Mouse (Mus musculus) telencephalon, adult 2 months (tissue): ENCODE results near the gene Ugt1a5.
"Not testable (repeated sequence)": the region's sequence is repeated elsewhere in the genome, so short reads cannot be mapped to it uniquely, and the experiment has no call there.

Experiments used
- DNase-seq: peaks from one replicate; pipeline ENCODE4 v3.0.0-alpha.2; 2011; ENCODE audit warnings: low read depth, low spot score

Ugt1a5 gene

DNA sequence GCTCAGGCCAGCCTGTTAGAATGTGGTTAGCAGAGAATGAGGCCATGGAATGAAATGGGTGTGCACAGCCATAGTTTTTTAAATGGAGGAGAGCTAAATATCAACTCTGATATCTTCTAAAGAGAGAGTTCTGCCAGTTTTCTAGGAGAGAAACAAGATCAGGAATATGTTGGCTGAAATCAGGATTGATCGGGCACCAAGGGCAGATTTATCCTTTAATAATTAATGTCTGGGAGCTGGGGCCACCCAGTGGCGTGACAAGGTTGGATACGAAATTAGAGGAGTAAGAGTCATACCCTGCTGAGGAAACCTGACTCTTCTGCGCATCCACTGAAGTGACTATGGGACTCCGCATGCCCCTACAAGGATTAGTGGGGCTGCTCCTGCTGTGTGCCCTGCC lies at the start of gene Ugt1a5:
Gene Ugt1a5, plus strand, starts transcription at position 302 of the 400 bp plus-strand sequence.
- no peak for DNase-seq

DNA sequence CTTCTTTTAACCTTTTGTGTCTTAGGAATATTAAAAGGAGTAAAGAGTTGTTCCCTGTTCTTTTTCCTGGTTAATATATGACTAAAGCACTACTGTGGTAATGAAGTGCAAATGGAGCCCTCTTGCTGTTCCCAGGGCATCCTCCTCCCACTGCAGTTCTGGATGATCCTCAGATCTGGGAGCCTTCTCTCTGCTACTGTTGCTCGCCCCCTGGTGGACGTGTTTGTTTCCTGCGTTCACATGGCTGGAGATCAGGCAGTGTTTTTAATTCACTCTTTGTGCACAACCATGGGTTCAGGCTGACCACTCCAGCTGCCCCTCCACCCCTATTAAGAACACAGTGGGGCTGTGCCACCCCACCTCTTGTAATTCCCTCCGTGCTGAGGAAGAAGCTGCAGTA lies 45.3 kb upstream of the Ugt1a5 start:
- DNase-seq: not testable (repeated sequence)

DNA sequence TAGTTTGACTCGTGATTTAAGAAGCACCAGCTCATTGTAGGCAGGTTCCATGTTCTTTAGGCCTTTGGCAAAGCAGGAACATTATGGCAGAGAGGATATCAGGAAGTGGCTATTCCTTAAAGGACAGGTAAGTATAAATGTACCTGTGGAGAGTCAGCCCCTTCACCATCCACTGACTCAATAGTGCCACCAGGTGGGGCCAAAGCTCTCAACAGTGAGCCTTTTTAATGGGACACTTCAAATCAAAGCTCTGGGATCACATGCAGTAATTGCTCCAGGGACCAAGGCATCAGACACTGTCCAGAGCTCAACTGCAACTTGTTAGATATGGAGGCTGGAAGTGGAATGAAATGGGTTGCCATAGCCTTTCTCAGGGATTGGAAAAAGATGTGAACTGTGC lies 44.3 kb upstream of the Ugt1a5 start:
- DNase-seq: not testable (repeated sequence)

DNA sequence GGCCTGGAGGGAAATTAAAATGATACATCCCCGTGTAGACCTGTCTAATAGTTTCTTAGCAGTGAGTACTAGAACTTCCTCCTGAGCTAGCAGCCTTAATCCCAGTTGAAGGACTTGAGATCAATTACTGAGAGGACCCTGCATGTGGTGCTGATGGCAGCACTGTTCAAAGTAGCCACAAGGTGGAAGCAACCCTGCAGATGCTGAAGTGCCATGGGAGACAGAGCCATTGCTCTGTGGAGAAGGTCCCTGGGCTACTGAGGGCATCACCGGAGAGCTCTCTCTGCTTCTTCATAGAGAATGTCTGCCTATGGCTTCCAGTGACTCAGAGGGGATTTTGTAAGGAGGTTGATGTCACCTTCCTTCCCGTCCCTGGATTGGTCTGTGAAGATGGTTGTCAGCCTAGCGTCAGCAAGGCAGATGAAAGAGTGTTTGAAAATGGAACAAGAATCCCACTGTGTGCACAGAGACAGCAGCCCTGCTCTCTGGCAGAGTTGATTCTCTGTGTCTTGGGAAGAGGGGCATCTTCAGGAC lies 39.9 kb upstream of the Ugt1a5 start:
- DNase-seq: not testable (repeated sequence)

DNA sequence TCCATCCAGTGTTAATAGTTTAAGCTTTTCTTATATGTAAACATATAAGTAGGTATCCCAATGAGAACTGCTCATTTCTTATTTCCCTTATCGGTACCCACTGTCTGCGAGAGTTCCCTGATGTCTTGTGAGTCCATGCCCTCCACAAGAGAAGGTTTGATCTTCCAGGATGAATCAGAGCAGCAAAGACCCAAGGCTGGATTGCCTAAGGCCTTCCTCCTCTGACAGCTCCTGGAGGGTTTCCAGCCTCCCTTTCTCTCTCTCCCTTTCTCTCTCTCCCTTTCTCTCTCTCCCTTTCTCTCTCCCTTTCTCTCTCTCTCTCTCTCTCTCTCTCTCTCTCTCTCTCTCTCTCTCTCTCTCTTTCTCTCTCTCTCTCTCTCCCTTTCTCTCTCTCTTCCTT lies 36.7 kb upstream of the Ugt1a5 start:
- not testable (repeated sequence) for DNase-seq

DNA sequence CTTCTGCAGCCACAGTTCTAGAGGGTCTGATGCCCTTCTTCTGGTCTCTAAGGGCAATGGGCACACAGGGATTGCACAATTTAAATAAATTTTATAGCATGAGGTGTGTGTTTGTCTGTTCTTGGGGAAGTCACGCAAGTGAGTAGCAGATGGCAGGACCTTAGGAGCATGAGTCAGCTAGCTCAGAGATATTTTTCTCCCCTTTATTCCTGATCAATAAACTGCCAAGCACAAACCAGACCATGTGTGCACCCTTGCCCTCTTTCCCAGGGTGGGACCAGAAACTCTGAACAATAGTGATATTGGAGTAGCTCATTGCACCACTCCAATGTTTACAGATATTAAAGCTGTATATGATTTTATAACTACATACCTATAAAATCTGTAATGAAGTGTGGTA lies 35.6 kb upstream of the Ugt1a5 start:
- not testable (repeated sequence) for DNase-seq

DNA sequence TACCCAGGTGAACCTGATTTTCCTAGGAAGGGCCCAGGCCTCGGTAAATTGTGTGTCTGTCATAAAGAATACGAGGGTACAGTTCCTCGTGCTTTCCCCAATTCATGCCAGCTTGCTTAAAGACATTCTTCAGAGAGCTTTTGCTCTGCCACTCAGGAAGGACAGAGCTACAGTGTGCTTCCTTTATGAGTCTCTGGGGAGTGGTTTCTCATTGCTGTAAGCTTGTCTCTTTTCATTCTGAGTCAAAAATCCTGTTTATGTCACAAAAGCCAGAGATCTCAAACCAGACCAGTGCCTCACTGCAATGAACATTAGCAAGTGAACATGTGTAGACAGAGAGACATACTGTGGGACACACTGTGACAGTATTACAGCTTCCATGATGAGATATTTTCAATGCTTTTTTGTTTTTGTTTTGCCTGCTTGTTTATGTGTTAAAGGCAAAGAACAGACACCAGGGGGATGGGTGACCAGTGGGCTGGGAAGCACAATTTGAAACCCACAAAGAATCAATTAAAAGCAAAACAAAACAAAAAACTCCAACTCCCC lies 31.8 kb upstream of the Ugt1a5 start:
- DNase-seq: no peak

DNA sequence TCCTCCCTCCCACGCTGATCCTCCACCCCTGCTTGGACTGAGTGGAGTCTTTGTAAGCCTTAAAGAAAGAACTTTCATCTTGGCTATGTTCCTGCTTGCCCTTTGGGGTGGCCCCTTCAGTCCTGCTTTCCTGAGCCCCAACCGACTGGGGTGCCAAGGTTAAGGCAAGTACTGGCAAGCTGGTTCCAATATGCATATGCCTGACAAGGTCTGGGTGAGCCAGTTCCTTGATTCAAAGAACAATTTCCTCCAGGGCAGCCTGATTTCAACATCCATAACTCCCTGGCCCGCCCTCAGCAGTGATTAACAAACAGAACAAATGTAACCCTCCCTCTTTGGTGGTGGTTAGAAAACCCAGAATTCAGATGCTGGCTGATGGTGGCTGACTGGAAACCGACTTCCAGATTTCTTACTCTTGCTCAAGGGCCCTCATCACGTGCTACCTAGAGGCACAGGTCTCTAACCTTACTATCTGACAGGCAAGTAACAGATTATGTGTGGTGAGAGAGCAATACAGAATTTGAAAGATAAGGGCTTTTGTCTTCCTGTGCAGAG lies 31.3 kb upstream of the Ugt1a5 start, which contains the start of gene Ugt1a6a:
Gene Ugt1a6a, plus strand, starts transcription at position 353 of the 555 bp plus-strand sequence.
- DNase-seq: not testable (repeated sequence)

DNA sequence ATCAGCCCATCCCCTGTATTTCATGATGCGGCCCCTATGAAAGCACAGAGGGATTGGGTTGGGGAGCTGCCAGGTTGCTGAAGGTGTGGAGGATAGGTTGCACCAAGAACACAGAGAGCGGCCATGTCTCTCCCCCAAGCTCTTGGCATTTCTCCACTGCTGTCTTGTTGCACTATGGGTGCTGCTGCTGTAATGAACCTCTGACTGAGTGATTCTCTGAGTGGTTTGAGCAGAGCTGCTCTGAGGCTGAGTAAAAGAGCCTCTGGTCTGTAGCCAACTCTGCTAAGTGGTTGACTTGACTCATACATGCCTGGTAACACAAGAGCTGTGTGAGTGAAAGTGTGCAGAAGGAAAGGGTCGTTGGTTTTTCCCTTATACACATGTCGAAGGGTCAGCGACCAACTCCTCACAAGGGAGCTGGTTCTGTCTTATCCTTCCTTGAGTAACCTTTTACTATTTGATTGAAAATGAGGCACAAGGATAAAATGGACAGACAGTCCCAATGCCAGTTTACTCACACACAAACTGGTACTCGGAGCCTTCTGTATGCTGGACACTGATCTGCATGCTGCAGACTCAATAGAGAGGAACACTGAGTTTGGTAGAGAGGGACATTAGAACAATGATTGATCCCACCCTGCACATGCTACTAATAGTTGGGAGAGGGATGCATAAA lies 30.4 kb upstream of the Ugt1a5 start:
- DNase-seq: not testable (repeated sequence)

DNA sequence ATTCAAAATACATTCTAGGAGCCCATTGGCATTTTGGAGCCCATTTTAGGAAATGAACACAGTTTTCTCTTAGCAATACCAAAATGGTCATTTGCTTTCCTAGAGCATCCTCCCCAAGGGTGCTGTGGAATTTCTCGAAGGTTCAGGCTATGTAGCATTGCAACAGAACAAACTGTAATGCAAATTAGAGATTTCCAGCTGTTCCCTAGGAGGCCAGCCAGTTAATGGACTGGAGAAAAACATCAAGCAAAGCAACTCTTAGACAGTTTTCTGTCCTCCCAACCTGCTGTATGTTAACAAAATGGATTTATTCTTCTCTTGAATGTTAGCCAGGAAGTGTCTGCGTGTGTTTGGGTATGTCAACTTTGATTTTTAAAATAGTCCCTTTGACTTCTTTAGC lies 29.2 kb upstream of the Ugt1a5 start:
- no peak for DNase-seq

DNA sequence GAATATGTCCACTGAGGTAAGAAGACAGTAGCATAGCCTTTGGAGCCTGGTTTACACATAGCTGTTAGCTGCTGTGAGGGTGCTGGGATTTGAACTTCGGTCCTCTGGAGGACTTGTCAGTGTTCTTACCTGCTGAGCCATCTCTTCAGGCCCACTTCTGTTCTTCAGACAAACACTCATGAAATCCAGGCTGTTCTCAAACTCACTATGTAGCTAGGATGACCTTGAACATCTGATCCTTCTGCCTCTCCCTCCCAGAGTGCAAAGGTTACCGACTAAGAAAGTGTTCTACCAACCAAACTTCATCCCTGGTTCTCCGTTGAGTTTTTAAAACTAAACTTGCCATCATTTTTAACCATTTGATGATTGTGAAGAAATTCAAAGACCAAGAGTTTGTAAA lies 28.5 kb upstream of the Ugt1a5 start:
- DNase-seq: no peak

DNA sequence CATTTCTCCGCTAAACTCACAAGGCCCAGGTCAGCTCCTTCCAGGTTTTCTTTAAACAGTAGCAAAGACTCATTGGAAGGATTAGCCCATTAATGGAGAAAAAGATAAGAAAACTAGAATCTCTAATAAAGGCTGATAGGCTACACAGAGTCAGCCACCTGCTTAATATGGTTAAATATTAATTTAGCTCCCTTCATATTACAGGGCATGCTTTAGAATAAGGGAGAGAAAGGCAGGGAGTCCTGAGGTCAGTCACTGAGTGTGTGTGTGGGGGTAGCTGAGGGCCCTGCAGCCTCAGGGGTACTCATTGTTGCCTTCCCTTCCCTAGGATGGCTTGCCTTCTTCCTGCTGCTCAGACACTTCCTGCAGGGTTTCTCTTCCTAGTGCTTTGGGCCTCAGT lies 27.7 kb upstream of the Ugt1a5 start:
- DNase-seq: no peak

DNA sequence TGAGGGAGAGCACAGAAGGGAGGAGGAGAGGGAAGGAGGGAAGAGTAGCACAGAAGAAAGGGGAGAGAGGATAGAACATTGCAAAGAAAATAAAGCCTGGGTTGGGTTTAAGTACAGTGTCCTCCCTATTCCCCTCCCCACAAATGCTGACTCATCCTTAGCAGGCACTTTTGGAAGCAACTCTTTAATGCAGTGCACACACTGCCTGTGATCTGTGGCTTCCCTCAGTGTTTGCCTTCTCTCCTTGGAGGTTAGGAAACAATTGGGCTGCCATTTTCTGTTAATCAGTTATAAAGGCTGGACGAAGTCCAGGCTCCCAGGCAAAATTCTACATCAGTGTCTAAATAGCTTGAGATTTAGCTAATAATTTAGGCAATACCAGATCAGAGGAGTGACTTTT lies 25.3 kb upstream of the Ugt1a5 start:
- not testable (repeated sequence) for DNase-seq

DNA sequence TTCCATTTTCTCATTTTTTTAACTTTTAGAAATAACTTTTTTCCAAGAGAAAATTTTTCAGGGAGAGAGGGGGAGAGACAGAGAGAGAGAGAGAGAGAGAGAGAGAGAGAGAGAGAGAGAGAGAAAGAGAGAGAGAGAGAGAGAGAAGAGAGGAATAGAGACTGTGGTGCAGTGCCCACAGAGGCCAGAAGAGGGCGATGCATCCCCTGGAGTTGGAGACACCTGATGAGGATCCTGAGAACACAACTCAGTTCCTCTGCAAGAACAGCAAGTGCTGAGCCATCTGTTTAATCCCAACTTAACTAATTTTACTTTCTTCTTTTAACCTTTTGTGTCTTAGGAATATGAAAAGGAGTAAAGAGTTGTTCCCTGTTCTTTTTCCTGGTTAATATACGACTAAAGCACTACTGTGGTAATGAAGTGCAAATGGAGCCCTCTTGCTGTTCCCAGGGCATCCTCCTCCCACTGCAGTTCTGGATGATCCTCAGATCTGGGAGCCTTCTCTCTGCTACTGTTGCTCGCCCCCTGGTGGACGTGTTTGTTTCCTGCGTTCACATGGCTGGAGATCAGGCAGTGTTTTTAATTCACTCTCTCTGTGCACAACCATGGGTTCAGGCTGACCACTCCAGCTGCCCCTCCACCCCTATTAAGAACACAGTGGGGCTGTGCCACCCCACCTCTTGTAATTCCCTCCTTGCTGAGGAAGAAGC lies 21.7 kb upstream of the Ugt1a5 start:
- DNase-seq: not testable (repeated sequence)

DNA sequence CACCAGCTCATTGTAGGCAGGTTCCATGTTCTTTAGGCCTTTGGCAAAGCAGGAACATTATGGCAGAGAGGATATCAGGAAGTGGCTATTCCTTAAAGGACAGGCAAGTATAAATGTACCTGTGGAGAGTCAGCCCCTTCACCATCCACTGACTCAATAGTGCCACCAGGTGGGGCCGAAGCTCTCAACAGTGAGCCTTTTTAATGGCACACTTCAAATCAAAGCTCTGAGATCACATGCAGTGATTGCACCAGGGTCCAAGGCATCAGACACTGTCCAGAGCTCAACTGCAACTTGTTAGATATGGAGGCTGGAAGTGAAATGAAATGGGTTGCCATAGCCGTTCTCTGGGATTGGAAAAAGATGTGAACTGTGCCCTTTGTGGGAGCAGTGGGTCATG lies 20.5 kb upstream of the Ugt1a5 start:
- not testable (repeated sequence) for DNase-seq

DNA sequence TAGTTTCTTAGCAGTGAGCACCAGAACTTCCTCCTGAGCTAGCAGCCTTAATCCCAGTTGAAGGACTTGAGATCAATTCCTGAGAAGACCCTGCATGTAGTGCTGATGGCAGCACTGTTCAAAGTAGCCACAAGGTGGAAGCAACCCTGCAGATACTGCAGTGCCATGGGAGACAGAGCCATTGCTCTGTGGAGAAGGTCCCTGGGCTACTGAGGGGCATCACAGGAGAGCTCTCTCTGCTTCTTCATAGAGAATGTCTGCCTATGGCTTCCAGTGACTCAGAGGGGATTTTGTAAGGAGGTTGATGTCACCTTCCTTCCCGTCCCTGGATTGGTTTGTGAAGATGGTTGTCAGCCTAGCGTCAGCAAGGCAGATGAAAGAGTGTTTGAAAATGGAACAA lies 15.7 kb upstream of the Ugt1a5 start:
- DNase-seq: not testable (repeated sequence)

DNA sequence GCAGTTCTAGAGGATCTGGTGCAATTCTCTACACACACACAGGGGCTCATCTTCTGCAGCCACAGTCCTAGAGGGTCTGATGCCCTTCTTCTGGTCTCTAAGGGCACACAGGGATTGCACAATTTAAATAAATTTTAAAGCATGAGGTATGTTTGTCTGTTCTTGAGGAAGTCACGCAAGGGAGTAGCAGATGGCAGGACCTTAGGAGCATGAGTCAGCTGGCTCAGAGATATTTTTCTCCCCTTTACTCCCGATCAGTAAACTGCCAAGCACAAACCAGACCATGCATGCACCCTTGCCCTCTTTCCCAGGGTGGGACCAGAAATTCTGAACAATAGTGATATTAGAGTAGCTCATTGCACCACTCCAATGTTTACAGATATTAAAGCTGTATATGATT lies 7.4 kb upstream of the Ugt1a5 start:
- no peak for DNase-seq

DNA sequence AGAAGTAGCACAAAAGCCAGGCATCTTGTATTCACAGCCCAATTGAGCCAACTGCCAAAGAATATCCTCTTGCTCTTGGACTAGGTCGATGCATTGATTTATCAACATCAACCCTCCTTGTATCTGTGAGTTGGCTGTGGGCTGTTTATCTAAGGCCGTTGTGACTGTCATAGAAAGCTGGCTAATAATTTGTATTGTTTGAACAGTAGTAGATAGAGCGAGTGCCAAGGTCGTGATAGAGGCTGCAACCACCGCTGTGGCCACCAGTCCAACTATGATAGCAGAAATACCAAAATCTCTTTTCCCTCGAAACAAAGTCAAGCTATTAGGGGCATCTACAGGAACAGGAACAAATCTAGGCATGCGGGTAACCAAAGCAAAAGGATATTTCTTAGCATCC lies 6.4 kb downstream of the Ugt1a5 start:
- DNase-seq: not testable (repeated sequence)

DNA sequence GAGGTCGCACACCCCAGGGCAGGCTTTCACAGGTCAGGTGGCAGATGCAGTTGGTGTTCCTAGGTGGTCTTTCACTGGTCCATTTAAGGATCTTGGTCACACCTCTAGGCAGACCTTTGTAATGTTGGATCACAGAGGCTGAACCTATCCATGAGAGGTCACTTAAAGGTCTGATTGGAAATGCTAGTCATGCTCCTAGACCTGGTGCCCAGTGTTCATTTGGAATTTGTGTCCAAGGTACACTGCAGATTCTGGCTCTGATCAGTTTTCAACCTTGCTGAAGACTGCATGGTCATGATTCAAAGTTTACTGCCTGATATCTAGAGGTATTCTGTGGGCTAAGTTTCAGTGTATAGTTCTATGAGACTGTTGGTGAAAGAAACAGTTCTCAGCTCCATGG lies 13.8 kb downstream of the Ugt1a5 start:
- no peak for DNase-seq

DNA sequence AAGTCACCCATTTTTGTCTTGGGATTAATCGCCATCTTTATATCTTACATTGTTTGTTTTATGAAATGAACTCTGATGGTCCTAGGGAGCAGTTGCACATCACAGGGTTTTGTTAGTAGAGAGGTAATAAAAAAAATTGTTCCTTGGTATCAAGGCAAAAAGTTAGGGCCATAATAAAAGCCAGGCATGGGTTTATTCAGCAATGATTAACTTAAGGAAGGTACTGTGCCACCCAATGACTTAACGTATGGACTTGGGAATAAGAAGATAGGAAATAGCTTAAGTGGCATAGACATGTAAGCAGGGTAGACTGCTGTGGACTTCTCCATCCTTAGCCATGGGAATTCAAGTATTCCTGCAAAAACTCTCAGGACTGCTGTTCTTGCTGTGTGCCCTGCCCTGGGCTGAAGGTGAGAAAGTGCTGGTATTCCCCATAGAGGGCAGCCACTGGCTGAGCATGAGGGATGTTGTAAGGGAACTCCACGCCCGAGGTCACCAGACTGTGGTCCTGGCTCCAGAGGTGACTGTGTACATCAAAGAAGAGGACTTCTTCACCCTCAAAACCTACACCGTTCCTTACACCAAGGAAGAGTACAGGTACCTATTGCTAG lies 20.6 kb downstream of the Ugt1a5 start:
- no peak for DNase-seq

DNA sequence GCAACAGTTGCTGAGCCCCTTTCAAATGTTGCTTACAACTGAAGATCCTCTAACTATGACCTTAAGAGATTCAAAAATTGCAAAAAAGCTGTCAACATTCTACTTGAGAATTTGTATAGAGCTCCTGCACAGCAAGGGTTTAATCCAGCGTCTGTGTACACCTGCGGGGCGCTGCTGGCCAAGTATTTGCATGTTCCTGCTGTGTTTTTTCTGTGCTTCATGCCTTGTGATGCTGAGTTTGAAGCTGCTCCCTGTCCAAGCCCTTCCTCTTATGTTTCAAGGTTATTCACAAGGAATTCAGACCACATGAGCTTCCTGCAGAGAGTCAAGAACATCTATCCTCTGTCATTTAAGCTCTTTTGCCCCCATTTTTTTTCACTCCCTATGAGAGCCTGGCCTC lies 26.3 kb downstream of the Ugt1a5 start:
- DNase-seq: no peak

DNA sequence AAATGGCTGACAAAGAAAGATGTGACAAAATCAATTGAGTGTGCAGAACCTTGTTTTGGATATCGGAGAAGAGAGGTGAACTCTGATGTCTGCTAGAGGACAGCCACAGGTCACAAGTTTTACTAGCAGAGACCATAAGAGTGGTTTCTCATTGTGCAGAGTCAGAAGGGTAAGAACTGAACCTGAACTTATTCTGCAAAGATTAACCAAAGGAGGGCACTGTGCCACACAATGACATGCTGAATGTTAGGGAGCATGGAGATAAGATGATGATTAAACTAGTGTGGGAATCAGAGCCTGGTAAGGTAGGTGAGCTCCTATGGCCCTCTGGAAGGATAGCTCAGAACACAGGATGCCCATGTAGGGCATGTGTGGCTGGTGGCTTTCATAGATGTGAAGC lies 29.9 kb downstream of the Ugt1a5 start:
- no peak for DNase-seq
